In the genomic region with DNA sequence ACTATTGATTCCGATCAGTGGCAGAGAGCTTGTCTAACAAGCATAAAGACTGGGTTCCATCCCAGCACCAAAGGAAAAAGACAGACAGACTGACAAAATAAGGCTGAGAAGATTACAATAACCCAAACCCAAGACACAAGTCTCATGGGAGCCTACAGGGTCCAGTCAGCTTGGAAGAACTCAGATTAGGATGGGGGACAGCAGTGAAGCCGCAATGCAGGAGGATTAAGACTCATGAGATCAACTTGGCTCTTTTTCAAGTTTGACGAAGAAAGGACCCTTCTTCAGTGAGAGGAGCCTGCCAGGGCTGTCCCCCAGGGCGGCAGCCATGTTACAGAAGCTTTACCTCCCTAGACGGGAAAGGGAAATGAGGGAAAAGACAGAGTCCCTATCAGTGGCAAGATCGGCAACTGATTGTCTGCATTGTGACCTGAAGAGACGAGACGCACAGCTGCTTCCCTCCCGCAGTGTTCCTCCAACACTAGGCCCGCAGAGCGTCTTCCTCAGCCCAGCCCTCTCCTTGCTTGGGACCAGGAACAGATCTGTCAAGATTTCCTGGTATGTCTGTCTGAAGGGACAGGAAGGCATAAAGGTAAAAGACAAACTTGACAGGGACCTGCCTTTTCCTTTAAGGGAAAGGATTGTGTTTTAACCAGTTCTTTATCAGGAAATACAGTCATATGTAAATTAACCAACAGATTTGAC, we compare ENCODE assay signal across 13 mouse cellular contexts. TPM values are rescaled to one million over a fixed set of nuclear protein-coding genes. Genes with fewer than 3 reads are reported as not detected.
DNase-seq lines count a peak whose midpoint lies in the region; ATAC-seq and TF ChIP-seq lines count a peak whose summit lies in the region.
"Had no signal": no experiment of that assay in that cellular context is flagged by ENCODE, and none has a peak within 500 bp of the region (broad histone marks: within the 10 kb centered on the region; RNA-seq: fewer than 3 reads in every experiment).

No protein-coding gene starts in this region.

- 49% methylated on average over 11 of the region's 11 CpGs for WGBS in embryonic facial prominence, embryonic 13.5 days
- 30% methylated on average over 11 of the region's 11 CpGs for WGBS in midbrain, postnatal 0 days

- no peak for TF ChIP-seq CTCF in left cerebral cortex, adult 2 months (IDR thresholded peaks at IDR 0.05)
- TF ChIP-seq CTCF in midbrain, postnatal 0 days (IDR thresholded peaks at IDR 0.05), result no peak

- intact Hi-C loops in left cerebral cortex, adult 2 months (cut with DNase I), result no loop called here
- intact Hi-C loops in left cerebral cortex, postnatal 36 days (cut with DNase I), result no loop called here
- intact Hi-C loops in gastrocnemius, postnatal 36 days (cut with DNase I), result no loop called here

- DNase-seq in embryo, embryonic 10 days (ENCODE audit: low spot score), result peak; percentile 16
- no peak for DNase-seq in embryo, embryonic 11 days
- DNase-seq in left cerebral cortex, adult 2 months (ENCODE audit: extremely low spot score in 1 of 2, low spot score in 2 of 2), result no peak
- DNase-seq in left cerebral cortex, postnatal 36 days (ENCODE audit: low spot score in 2 of 2), result no peak
- DNase-seq in midbrain, postnatal 0 days (ENCODE audit: low spot score), result peak; percentile 56
- DNase-seq in gastrocnemius, postnatal 36 days, result no peak
- DNase-seq: kidney, adult 9 months had no signal

- H3K27ac ChIP-seq in left cerebral cortex, adult 2 months, result peak overlapping the region; percentile 12; the same call in 1 of the 2 replicates
- H3K27ac ChIP-seq in embryonic facial prominence, embryonic 13.5 days, result peak overlapping the region; percentile 73
- peak overlapping the region; percentile 34 for H3K27ac ChIP-seq in midbrain, postnatal 0 days (ENCODE audit: low read depth, low read length)
- H3K27ac ChIP-seq: liver, embryonic 15.5 days; neural tube, embryonic 12.5 days; stomach, embryonic 15.5 days had no signal

- no peaks in the 10 kb centered on the region for H3K9me3 ChIP-seq in embryonic facial prominence, embryonic 13.5 days
- H3K9me3 ChIP-seq in midbrain, postnatal 0 days (ENCODE audit: low read length), result no peaks in the 10 kb centered on the region
- H3K9me3 ChIP-seq: heart, embryonic 12.5 days; liver, embryonic 15.5 days; neural tube, embryonic 12.5 days; stomach, embryonic 15.5 days had no signal

- H3K9ac ChIP-seq in embryonic facial prominence, embryonic 13.5 days, result peak overlapping the region; percentile 47; the same call in 1 of the 2 replicates
- H3K9ac ChIP-seq in midbrain, postnatal 0 days (replicated peaks; ENCODE audit: low read length, poor library complexity, severe bottlenecking), result no peak overlapping the region
- H3K9ac ChIP-seq: heart, embryonic 12.5 days; liver, embryonic 15.5 days; neural tube, embryonic 12.5 days; stomach, embryonic 15.5 days had no signal

- H3K4me3 ChIP-seq in left cerebral cortex, adult 2 months, result no peak overlapping the region
- H3K4me3 ChIP-seq in embryonic facial prominence, embryonic 13.5 days, result no peak overlapping the region
- H3K4me3 ChIP-seq in midbrain, postnatal 0 days (ENCODE audit: low read depth, low read length), result no peak overlapping the region
- H3K4me3 ChIP-seq: heart, embryonic 12.5 days; liver, embryonic 15.5 days; neural tube, embryonic 12.5 days; stomach, embryonic 15.5 days had no signal

- no peak overlapping the region for H3K4me2 ChIP-seq in embryonic facial prominence, embryonic 13.5 days
- no peak overlapping the region for H3K4me2 ChIP-seq in midbrain, postnatal 0 days (ENCODE audit: low read depth, low read length, poor library complexity, severe bottlenecking)
- H3K4me2 ChIP-seq: heart, embryonic 12.5 days; liver, embryonic 15.5 days; neural tube, embryonic 12.5 days; stomach, embryonic 15.5 days had no signal

- H3K36me3 ChIP-seq in embryonic facial prominence, embryonic 13.5 days, result peaks cover 56% of the 10 kb centered on the region
- peaks cover 35% of the 10 kb centered on the region for H3K36me3 ChIP-seq in midbrain, postnatal 0 days (ENCODE audit: insufficient read depth, low read length)

- peaks cover 20% of the 10 kb centered on the region for H3K4me1 ChIP-seq in embryonic facial prominence, embryonic 13.5 days
- H3K4me1 ChIP-seq in midbrain, postnatal 0 days (ENCODE audit: insufficient read depth, low read length), result no peaks in the 10 kb centered on the region
- H3K4me1 ChIP-seq: neural tube, embryonic 12.5 days; stomach, embryonic 15.5 days had no signal

- no peaks in the 10 kb centered on the region for H3K27me3 ChIP-seq in embryonic facial prominence, embryonic 13.5 days
- no peaks in the 10 kb centered on the region for H3K27me3 ChIP-seq in midbrain, postnatal 0 days (ENCODE audit: insufficient read depth, low read length)
- H3K27me3 ChIP-seq: heart, embryonic 12.5 days; liver, embryonic 15.5 days; neural tube, embryonic 12.5 days; stomach, embryonic 15.5 days had no signal

- no peak for ATAC-seq in embryonic facial prominence, embryonic 13.5 days (ENCODE audit: insufficient number of reproducible peaks, insufficient read depth, low FRiP score, low TSS enrichment, low read depth)
- ATAC-seq in midbrain, postnatal 0 days (ENCODE audit: low FRiP score), result no peak
- no peak for ATAC-seq in erythroid progenitor cell, adult 5-6 weeks (replicated peaks; ENCODE audit: low FRiP score, poor library complexity, severe bottlenecking)

RNA-seq across cellular contexts. Expression of a gene that starts 11.3 kb away (rescaled TPM):
- 10 to 100 TPM; 37.2 to 40.0 TPM for total RNA-seq in left cerebral cortex, adult 2 months (2021)
- total RNA-seq in left cerebral cortex, postnatal 36 days (2021), result 10 to 100 TPM; 41.3 to 41.6 TPM
- polyA plus RNA-seq in embryonic facial prominence, embryonic 13.5 days (2015; fragmentation: Nextera tagmentation; extraction: Ambion mirVana), result 59.7 and 74.1 TPM in 2 replicates
- total RNA-seq in midbrain, postnatal 0 days (2014; rRNA removed), result 54.2 and 60.5 TPM in 2 replicates
- 91.2 and 101 TPM in 2 replicates for polyA plus RNA-seq in midbrain, postnatal 0 days (2015; fragmentation: Nextera tagmentation; extraction: Ambion mirVana)
- 11.2 and 19.3 TPM in 2 replicates for total RNA-seq in erythroid progenitor cell, adult 5-6 weeks (2015; ENCODE audit: low replicate concordance)
- total RNA-seq in erythroid progenitor cell, adult 5-6 weeks (2017; ENCODE audit: low replicate concordance), result 3.0 and 3.7 TPM in 2 replicates
- 10 to 100 TPM; 19.2 to 21.9 TPM for total RNA-seq in gastrocnemius, postnatal 36 days (2021)

RNA-seq across cellular contexts. Expression of a gene that starts 11.5 kb away (rescaled TPM):
- 100 to 1,000 TPM; 112 to 119 TPM for total RNA-seq in left cerebral cortex, adult 2 months (2021)
- total RNA-seq in left cerebral cortex, postnatal 36 days (2021), result 100 to 1,000 TPM; 115 to 118 TPM
- 21.4 and 24.5 TPM in 2 replicates for polyA plus RNA-seq in embryonic facial prominence, embryonic 13.5 days (2015; fragmentation: Nextera tagmentation; extraction: Ambion mirVana)
- 110 and 116 TPM in 2 replicates for total RNA-seq in midbrain, postnatal 0 days (2014; rRNA removed)
- polyA plus RNA-seq in midbrain, postnatal 0 days (2015; fragmentation: Nextera tagmentation; extraction: Ambion mirVana), result 66.1 and 69.2 TPM in 2 replicates
- 15.5 and 18.4 TPM in 2 replicates for total RNA-seq in erythroid progenitor cell, adult 5-6 weeks (2015; ENCODE audit: low replicate concordance)
- 6.4 and 20.5 TPM in 2 replicates for total RNA-seq in erythroid progenitor cell, adult 5-6 weeks (2017; ENCODE audit: low replicate concordance)
- total RNA-seq in gastrocnemius, postnatal 36 days (2021), result 10 to 100 TPM; 62.6 to 80.1 TPM

RNA-seq across cellular contexts. Expression of a gene that starts 19.4 kb away (rescaled TPM):
- 10 to 100 TPM; 85.5 to 87.1 TPM for total RNA-seq in left cerebral cortex, adult 2 months (2021)
- total RNA-seq in left cerebral cortex, postnatal 36 days (2021), result 10 to 100 TPM; 65.5 to 98.0 TPM
- polyA plus RNA-seq in embryonic facial prominence, embryonic 13.5 days (2015; fragmentation: Nextera tagmentation; extraction: Ambion mirVana), result 49.5 and 60.3 TPM in 2 replicates
- 82.2 and 83.0 TPM in 2 replicates for total RNA-seq in midbrain, postnatal 0 days (2014; rRNA removed)
- polyA plus RNA-seq in midbrain, postnatal 0 days (2015; fragmentation: Nextera tagmentation; extraction: Ambion mirVana), result 38.6 and 43.7 TPM in 2 replicates
- total RNA-seq in erythroid progenitor cell, adult 5-6 weeks (2015; ENCODE audit: low replicate concordance), result 13.3 and 32.7 TPM in 2 replicates
- 12.3 and 27.5 TPM in 2 replicates for total RNA-seq in erythroid progenitor cell, adult 5-6 weeks (2017; ENCODE audit: low replicate concordance)
- total RNA-seq in gastrocnemius, postnatal 36 days (2021), result 1 to 10 TPM; 9.3 to 9.8 TPM

RNA-seq across cellular contexts. Expression of a gene that starts 48.7 kb away (rescaled TPM):
- total RNA-seq in left cerebral cortex, adult 2 months (2021), result 10 to 100 TPM; 59.4 to 66.8 TPM
- 10 to 100 TPM; 58.3 to 62.1 TPM for total RNA-seq in left cerebral cortex, postnatal 36 days (2021)
- polyA plus RNA-seq in embryonic facial prominence, embryonic 13.5 days (2015; fragmentation: Nextera tagmentation; extraction: Ambion mirVana), result 75.2 and 80.0 TPM in 2 replicates
- total RNA-seq in midbrain, postnatal 0 days (2014; rRNA removed), result 74.3 and 100 TPM in 2 replicates
- polyA plus RNA-seq in midbrain, postnatal 0 days (2015; fragmentation: Nextera tagmentation; extraction: Ambion mirVana), result 77.0 and 78.7 TPM in 2 replicates
- total RNA-seq in erythroid progenitor cell, adult 5-6 weeks (2015; ENCODE audit: low replicate concordance), result 9.2 and 16.9 TPM in 2 replicates
- total RNA-seq in erythroid progenitor cell, adult 5-6 weeks (2017; ENCODE audit: low replicate concordance), result 5.3 and 8.5 TPM in 2 replicates
- total RNA-seq in gastrocnemius, postnatal 36 days (2021), result 10 to 100 TPM; 49.4 to 49.9 TPM

RNA-seq across cellular contexts. Expression of a gene that starts 50.5 kb away (rescaled TPM):
- total RNA-seq in left cerebral cortex, adult 2 months (2021), result 1 to 10 TPM; 1.4 to 1.5 TPM
- total RNA-seq in left cerebral cortex, postnatal 36 days (2021), result 1 to 10 TPM; 1.2 to 1.3 TPM
- 4.8 and 5.1 TPM in 2 replicates for polyA plus RNA-seq in embryonic facial prominence, embryonic 13.5 days (2015; fragmentation: Nextera tagmentation; extraction: Ambion mirVana)
- total RNA-seq in midbrain, postnatal 0 days (2014; rRNA removed), result 3.3 and 4.9 TPM in 2 replicates
- 1.9 and 2.3 TPM in 2 replicates for polyA plus RNA-seq in midbrain, postnatal 0 days (2015; fragmentation: Nextera tagmentation; extraction: Ambion mirVana)
- total RNA-seq in erythroid progenitor cell, adult 5-6 weeks (2015; ENCODE audit: low replicate concordance), result not detected in 2 replicates
- total RNA-seq in erythroid progenitor cell, adult 5-6 weeks (2017; ENCODE audit: low replicate concordance), result not detected in 2 replicates
- total RNA-seq in gastrocnemius, postnatal 36 days (2021), result under 1 TPM; 0.05 to 0.07 TPM

Comparison
In these comparisons a context has a peak if more than half of its experiments do, and no peak if none do; other contexts are left out.
1. DNase-seq: peak in embryo, embryonic 10 days (single experiment) and midbrain, postnatal 0 days (single experiment); none in embryo, embryonic 11 days (single experiment), left cerebral cortex, adult 2 months (0 of 2), left cerebral cortex, postnatal 36 days (0 of 2) and gastrocnemius, postnatal 36 days (0 of 2).
2. H3K27ac ChIP-seq: peak in every context shown above with its lines; median percentile 73 in embryonic facial prominence, embryonic 13.5 days; 34 in midbrain, postnatal 0 days; 12 in left cerebral cortex, adult 2 months.